ENCODE assay signal across 8 mouse cellular contexts in the genomic region with DNA sequence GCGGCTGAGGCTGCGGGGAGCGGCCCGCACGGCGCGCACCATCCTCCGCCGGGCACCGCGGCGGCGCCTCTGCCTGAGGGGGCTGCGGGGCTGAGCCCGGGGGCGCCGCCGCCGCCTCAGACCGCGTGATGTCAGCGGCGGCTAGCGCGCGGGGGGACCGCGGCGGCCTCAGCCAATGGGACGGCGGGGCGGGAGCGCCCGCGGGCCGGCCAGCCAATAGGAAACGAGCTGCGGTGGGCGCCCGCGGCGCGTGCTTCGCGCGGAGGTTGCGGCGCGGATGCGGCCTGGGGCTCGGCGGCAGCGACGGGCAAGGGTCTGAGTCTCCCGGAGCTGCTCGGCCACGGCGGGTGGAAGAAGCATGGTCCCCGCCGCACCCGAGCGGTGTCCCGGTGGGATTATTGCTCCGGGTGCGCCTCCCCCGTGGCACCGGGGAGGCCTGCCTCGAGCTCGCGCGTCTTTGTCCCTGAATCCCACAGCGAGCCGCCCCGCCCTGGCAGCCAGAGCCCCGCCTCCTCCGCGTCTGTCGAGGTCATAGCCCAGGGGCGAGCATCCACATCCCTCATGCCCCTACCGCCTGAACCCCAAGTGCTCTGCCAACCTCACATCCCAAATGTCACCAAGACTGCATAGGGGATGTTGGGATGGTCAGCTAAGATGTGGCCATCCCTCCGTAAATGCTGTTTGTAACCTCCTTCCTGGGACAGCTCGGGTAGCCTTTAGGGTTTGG. TPM values are rescaled to one million over a fixed set of nuclear protein-coding genes. Genes with fewer than 3 reads are reported as not detected.
DNase-seq lines count a peak whose midpoint lies in the region.

A gene (minus strand): TSS at position 129 of the 727 bp plus-strand sequence.

- no peaks in the 10 kb centered on the region for H3K9me3 ChIP-seq in hindbrain, embryonic 10.5 days

- peaks cover 37% of the 10 kb centered on the region for H3K4me1 ChIP-seq in hindbrain, embryonic 10.5 days (replicated peaks)

- peak; percentile 71 for DNase-seq in MN1 (ENCODE audit: low spot score)
- peak; percentile 93 to 95 for DNase-seq in cerebellum, postnatal 10 days
- DNase-seq in frontal cortex, postnatal 10 days (ENCODE audit: low spot score in 2 of 2) = peak; percentile 82 to 88
- peak; percentile 87 for DNase-seq in hindbrain, embryonic 10.5 days (ENCODE audit: low spot score)
- peak; percentile 81 to 89 for DNase-seq in layer of hippocampus, postnatal 25 days (ENCODE audit: extremely low spot score in 1 of 2, low spot score in 1 of 2)
- peak; percentile 81 for DNase-seq in lung, postnatal 14 days
- DNase-seq in ovary, postnatal 36 days (ENCODE audit: low spot score) = peak; percentile 81
- DNase-seq in thymus, postnatal 14 days = peak; percentile 89

- peaks cover 37% of the 10 kb centered on the region for H3K27me3 ChIP-seq in hindbrain, embryonic 10.5 days (ENCODE audit: insufficient read depth, poor library complexity, severe bottlenecking)

- peak within 1 kb of the TSS; percentile 93 for H3K27ac ChIP-seq in hindbrain, embryonic 10.5 days

- H3K36me3 ChIP-seq in hindbrain, embryonic 10.5 days = peaks cover 6% of the 10 kb centered on the region; the same call in 1 of the 2 replicates

- peak within 1 kb of the TSS; percentile 84 for H3K4me3 ChIP-seq in hindbrain, embryonic 10.5 days

- WGBS in hindbrain, embryonic 10.5 days = 4% methylated on average over 82 of the region's 82 CpGs

RNA-seq across cellular contexts. Expression of the gene that starts here (rescaled TPM):
- 9.5 and 16.9 TPM in 2 replicates for polyA plus RNA-seq in hindbrain, embryonic 10.5 days (2016; fragmentation: Nextera tagmentation; extraction: Ambion mirVana)
- total RNA-seq in layer of hippocampus, postnatal 25 days (2021) = 100 to 1,000 TPM; 241 to 258 TPM

Comparison
In these comparisons a context has a peak if more than half of its experiments do, and no peak if none do; other contexts are left out.
1. Peak in every context shown above with its lines: DNase-seq, H3K4me3 ChIP-seq and H3K27ac ChIP-seq.